In the genomic region with DNA sequence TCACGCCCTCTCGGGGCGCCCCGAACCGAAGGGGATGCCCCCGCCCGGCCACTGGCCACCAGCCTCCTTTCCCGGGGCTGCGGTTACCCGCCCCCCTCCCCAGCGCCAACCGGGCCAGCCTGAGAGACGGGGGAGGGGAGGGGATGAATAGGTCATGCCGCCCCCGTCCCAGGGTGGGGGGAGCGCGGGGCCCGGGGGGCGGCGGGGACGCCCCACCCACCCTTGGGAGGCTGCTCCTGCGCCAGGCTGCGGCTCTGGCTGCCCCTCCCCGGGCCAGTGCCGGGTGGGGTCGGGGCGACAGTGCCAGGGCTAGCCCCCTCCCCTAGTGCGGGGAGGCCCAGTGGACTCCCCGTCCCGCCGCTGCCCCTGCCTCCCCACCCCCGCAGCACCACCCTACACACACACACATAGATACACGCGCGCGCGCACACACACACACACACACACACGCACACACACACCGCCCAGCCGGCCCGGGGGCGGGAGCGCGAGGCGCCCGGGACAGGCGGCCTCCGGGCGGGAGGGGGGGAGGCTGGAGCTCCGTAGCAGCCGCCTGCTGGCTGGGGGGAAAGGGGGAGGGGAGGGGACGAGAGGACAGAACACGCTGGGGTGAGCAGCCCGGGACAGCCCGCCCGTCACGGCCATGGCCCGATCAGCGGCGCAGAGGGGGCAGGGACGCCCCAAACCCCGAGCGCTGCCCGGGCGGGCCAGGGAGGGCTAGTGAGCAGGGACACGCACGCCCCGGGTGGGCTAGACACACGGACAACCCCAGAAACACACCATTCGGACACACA, we compare ENCODE assay signal across 8 mouse cellular contexts. TPM values are rescaled to one million over a fixed set of nuclear protein-coding genes. Genes with fewer than 3 reads are reported as not detected.
A peak's percentile ranks its signal among the peaks of the same experiment; 100 is the strongest.
DNase-seq lines count a peak whose midpoint lies in the region; ATAC-seq and TF ChIP-seq lines count a peak whose summit lies in the region.

No protein-coding gene starts in this region.

- peak; percentile 53 for ATAC-seq in forebrain, embryonic 11.5 days (replicated peaks; ENCODE audit: low FRiP score)
- peak; percentile 32 for ATAC-seq in intestine, embryonic 14.5 days (replicated peaks; ENCODE audit: low FRiP score, low TSS enrichment, low read depth)
- peak; percentile 36 for ATAC-seq in lung, embryonic 16.5 days (ENCODE audit: low read depth)
- no peak for ATAC-seq in inflammation-experienced regulatory T-cells, adult 6 months

- H3K27me3 ChIP-seq in forebrain, embryonic 11.5 days (ENCODE audit: control insufficient read depth, insufficient read depth, low read length) = peaks cover 10% of the 10 kb centered on the region
- peaks cover 22% of the 10 kb centered on the region for H3K27me3 ChIP-seq in intestine, embryonic 14.5 days (replicated peaks; ENCODE audit: control insufficient read depth, insufficient read depth, low read length)
- peaks cover 16% of the 10 kb centered on the region for H3K27me3 ChIP-seq in lung, embryonic 16.5 days (ENCODE audit: control insufficient read depth, insufficient read depth, low read depth, low read length)

- H3K4me3 ChIP-seq in bone marrow macrophage, adult 2 months (ENCODE audit: insufficient read depth, low read length) = peak overlapping the region; percentile 98
- H3K4me3 ChIP-seq in forebrain, embryonic 11.5 days (ENCODE audit: low read depth, low read length) = peak overlapping the region; percentile 74
- H3K4me3 ChIP-seq in intestine, embryonic 14.5 days (ENCODE audit: low read depth, low read length) = peak overlapping the region; percentile 66
- H3K4me3 ChIP-seq in lung, embryonic 16.5 days (ENCODE audit: low read length) = peak overlapping the region; percentile 61

- TF ChIP-seq CTCF in bone marrow macrophage, adult 2 months (IDR thresholded peaks at IDR 0.05; ENCODE audit: low read depth, low read length) = no peak

- peak; percentile 74 to 76 for DNase-seq in right cerebral cortex, postnatal 10 days (ENCODE audit: low spot score in 2 of 2)
- no peak for DNase-seq in right cerebral cortex, postnatal 36 days (ENCODE audit: low spot score in 2 of 2)
- peak; percentile 84 for DNase-seq in forebrain, embryonic 11.5 days (ENCODE audit: low spot score)
- DNase-seq in intestine, embryonic 14.5 days (ENCODE audit: low spot score) = peak; percentile 82
- peak; percentile 70 for DNase-seq in right cerebral cortex, postnatal 4 days

- peak overlapping the region; percentile 75 for H3K9ac ChIP-seq in forebrain, embryonic 11.5 days (ENCODE audit: low read length)
- H3K9ac ChIP-seq in intestine, embryonic 14.5 days (ENCODE audit: low read length) = peak overlapping the region; percentile 69
- H3K9ac ChIP-seq in lung, embryonic 16.5 days (ENCODE audit: low read length) = peak overlapping the region; percentile 71

- under 1% methylated on average over 24 of the region's 70 CpGs for WGBS in forebrain, embryonic 11.5 days
- WGBS in intestine, embryonic 14.5 days = under 1% methylated on average over 24 of the region's 70 CpGs
- 0% methylated on average over 18 of the region's 70 CpGs for WGBS in lung, embryonic 16.5 days

- no peak overlapping the region for H3K27ac ChIP-seq in bone marrow macrophage, adult 2 months (ENCODE audit: insufficient read depth, low read depth, low read length)
- H3K27ac ChIP-seq in forebrain, embryonic 11.5 days (ENCODE audit: low read depth, low read length) = peak overlapping the region; percentile 60
- peak overlapping the region; percentile 73 for H3K27ac ChIP-seq in intestine, embryonic 14.5 days (ENCODE audit: low read depth)
- peak overlapping the region; percentile 36 for H3K27ac ChIP-seq in lung, embryonic 16.5 days (ENCODE audit: low read length)

- no peaks in the 10 kb centered on the region for H3K36me3 ChIP-seq in forebrain, embryonic 11.5 days (ENCODE audit: control insufficient read depth, insufficient read depth, low read length)
- no peaks in the 10 kb centered on the region for H3K36me3 ChIP-seq in intestine, embryonic 14.5 days (ENCODE audit: control insufficient read depth, insufficient read depth, low read length)
- no peaks in the 10 kb centered on the region for H3K36me3 ChIP-seq in lung, embryonic 16.5 days (ENCODE audit: control insufficient read depth, insufficient read depth, low read length)

- peak overlapping the region; percentile 100 for H3K4me2 ChIP-seq in forebrain, embryonic 11.5 days (ENCODE audit: low read depth, low read length, severe bottlenecking)
- H3K4me2 ChIP-seq in intestine, embryonic 14.5 days (ENCODE audit: low read length) = peak overlapping the region; percentile 97
- H3K4me2 ChIP-seq in lung, embryonic 16.5 days (ENCODE audit: low read depth, low read length) = peak overlapping the region; percentile 100

- H3K4me1 ChIP-seq in bone marrow macrophage, adult 2 months (ENCODE audit: control insufficient read depth, insufficient read depth, low read length) = peaks cover 10% of the 10 kb centered on the region
- H3K4me1 ChIP-seq in forebrain, embryonic 11.5 days (replicated peaks; ENCODE audit: control insufficient read depth, insufficient read depth, low read length) = peaks cover 14% of the 10 kb centered on the region
- H3K4me1 ChIP-seq in intestine, embryonic 14.5 days (replicated peaks; ENCODE audit: control insufficient read depth, insufficient read depth, low read length) = peaks cover 21% of the 10 kb centered on the region
- peaks cover 18% of the 10 kb centered on the region for H3K4me1 ChIP-seq in lung, embryonic 16.5 days (replicated peaks; ENCODE audit: control insufficient read depth, insufficient read depth, low read length)

- TF ChIP-seq POLR2A in bone marrow macrophage, adult 2 months (IDR thresholded peaks at IDR 0.05; ENCODE audit: borderline replicate concordance, low read depth, low read length) = no peak

- no peaks in the 10 kb centered on the region for H3K9me3 ChIP-seq in forebrain, embryonic 11.5 days (ENCODE audit: control insufficient read depth, low read length)
- H3K9me3 ChIP-seq in intestine, embryonic 14.5 days (ENCODE audit: control insufficient read depth, low read length) = no peaks in the 10 kb centered on the region
- no peaks in the 10 kb centered on the region for H3K9me3 ChIP-seq in lung, embryonic 16.5 days (ENCODE audit: control insufficient read depth, low read length)

RNA-seq across cellular contexts. Expression of a gene that starts 1.0 kb away (rescaled TPM):
- polyA plus RNA-seq in bone marrow macrophage, adult 2 months (2012; ENCODE audit: insufficient read depth, insufficient read length, missing spikeins) = 15.9 and 19.2 TPM in 2 replicates
- 25.6 and 26.2 TPM in 2 replicates for polyA plus RNA-seq in forebrain, embryonic 11.5 days (2014; fragmentation: Nextera tagmentation; extraction: Ambion mirVana)
- polyA plus RNA-seq in intestine, embryonic 14.5 days (2014; fragmentation: Nextera tagmentation; extraction: Ambion mirVana) = 26.4 and 27.9 TPM in 2 replicates
- polyA plus RNA-seq in lung, embryonic 16.5 days (2015; fragmentation: Nextera tagmentation; extraction: Ambion mirVana) = 8.9 and 9.9 TPM in 2 replicates
- 1 to 10 TPM; 2.4 to 3.9 (median 2.4) TPM for polyA plus RNA-seq in inflammation-experienced regulatory T-cells, adult 6 months (2017; shearing (Covaris generic))

RNA-seq across cellular contexts. Expression of a gene that starts 36.2 kb away (rescaled TPM):
- polyA plus RNA-seq in bone marrow macrophage, adult 2 months (2012; ENCODE audit: insufficient read depth, insufficient read length, missing spikeins) = not detected in 2 replicates
- polyA plus RNA-seq in forebrain, embryonic 11.5 days (2014; fragmentation: Nextera tagmentation; extraction: Ambion mirVana) = not detected in 2 replicates
- polyA plus RNA-seq in intestine, embryonic 14.5 days (2014; fragmentation: Nextera tagmentation; extraction: Ambion mirVana) = not detected in 2 replicates
- polyA plus RNA-seq in lung, embryonic 16.5 days (2015; fragmentation: Nextera tagmentation; extraction: Ambion mirVana) = not detected in 2 replicates
- polyA plus RNA-seq in inflammation-experienced regulatory T-cells, adult 6 months (2017; shearing (Covaris generic)) = not detected

Comparison
In these comparisons a context has a peak if more than half of its experiments do, and no peak if none do; other contexts are left out.
1. DNase-seq: peak in right cerebral cortex, postnatal 10 days (2 of 2), forebrain, embryonic 11.5 days (single experiment), intestine, embryonic 14.5 days (single experiment) and right cerebral cortex, postnatal 4 days (single experiment); none in right cerebral cortex, postnatal 36 days (0 of 2).
2. Peak in every context shown above with its lines, with median percentiles within 50 percentile points of each other: H3K4me3 ChIP-seq, H3K4me2 ChIP-seq and H3K9ac ChIP-seq.